Mouse (Mus musculus) brown adipose tissue, adult 24 weeks (tissue): ENCODE data around the gene Rtn4r. TPM values are rescaled to one million over a fixed set of nuclear protein-coding genes. Genes with fewer than 3 reads are reported as not detected.

ENCODE experiments used
- H3K27ac ChIP-seq: fragments of 200-500 bp; replicated peaks from 2 replicates; pipeline ENCODE4 v1.5.1; 2012; ENCODE audit warnings: low read depth, mild to moderate bottlenecking, low read length
- H3K4me1 ChIP-seq: fragments of 200-500 bp; 2 replicates; pipeline ENCODE4 v1.6.1; 2012; ENCODE audit warnings: low read length, mixed read lengths; ENCODE audit not compliant: control insufficient read depth, insufficient read depth, insufficient read length
- H3K4me3 ChIP-seq: fragments of 200-500 bp; 2 replicates; pipeline ENCODE4 v1.5.1; 2012; ENCODE audit warnings: low read depth, mild to moderate bottlenecking, low read length, moderate library complexity; ENCODE audit not compliant: insufficient read depth
- polyA plus RNA-seq: library from polyadenylated mRNA; stranded (reverse); fragments of >200 nt; gene quantifications from 2 replicates; pipeline ENCODE4 v1.2.4, GENCODE M21; 2012; ENCODE audit not compliant: missing spikeins, insufficient read depth, insufficient read length

Rtn4r gene
- polyA plus RNA-seq, 1 experiment: not detected

GRCm38 (mm10) chr16:18159255-18159654, 31.8 kb downstream of the Rtn4r start:
- Histone ChIP-seq H3K4me3 (no peak overlapping the region), H3K4me1 (no peaks in the 10 kb centered on the region)

GRCm38 (mm10) chr16:18159778-18160177, 32.3 kb downstream of the Rtn4r start:
- Histone ChIP-seq H3K27ac (no peak overlapping the region), H3K4me3 (no peak overlapping the region), H3K4me1 (no peaks in the 10 kb centered on the region)

More at GRCm38 (mm10) chr16:18159255-18159654, 31.8 kb downstream of the Rtn4r start:
- no peak overlapping the region for H3K27ac ChIP-seq

- no peak overlapping the region for H3K4me3 ChIP-seq
- H3K4me1 ChIP-seq: no peaks in the 10 kb centered on the region
- no peak overlapping the region for H3K27ac ChIP-seq
Observed at GRCm38 (mm10) chr16:18160514-18160913, 33.1 kb downstream of the Rtn4r start.

- Histone ChIP-seq H3K27ac (no peak overlapping the region), H3K4me1 (no peaks in the 10 kb centered on the region), H3K4me3 (no peak overlapping the region)
Observed at GRCm38 (mm10) chr16:18161190-18161589, 33.7 kb downstream of the Rtn4r start.

- no peak overlapping the region for H3K27ac ChIP-seq
- H3K4me1 ChIP-seq: peaks cover 4% of the 10 kb centered on the region
- no peak overlapping the region for H3K4me3 ChIP-seq
Observed at GRCm38 (mm10) chr16:18164642-18165238, 37.3 kb downstream of the Rtn4r start.

GRCm38 (mm10) chr16:18166613-18167190, 39.3 kb downstream of the Rtn4r start:
- Histone ChIP-seq H3K27ac (no peak overlapping the region), H3K4me1 (peaks cover 4% of the 10 kb centered on the region), H3K4me3 (no peak overlapping the region)

GRCm38 (mm10) chr16:18169156-18169555, 41.7 kb downstream of the Rtn4r start:
- H3K27ac ChIP-seq: no peak overlapping the region

GRCm38 (mm10) chr16:18169776-18170175, 42.3 kb downstream of the Rtn4r start:
- peaks cover 4% of the 10 kb centered on the region for H3K4me1 ChIP-seq
- H3K27ac ChIP-seq: no peak overlapping the region

More at GRCm38 (mm10) chr16:18169156-18169555, 41.7 kb downstream of the Rtn4r start:
- peaks cover 4% of the 10 kb centered on the region for H3K4me1 ChIP-seq
- H3K4me3 ChIP-seq: no peak overlapping the region

GRCm38 (mm10) chr16:18172266-18172855, 44.9 kb downstream of the Rtn4r start:
- Histone ChIP-seq H3K4me1 (no peaks in the 10 kb centered on the region), H3K4me3 (no peak overlapping the region), H3K27ac (no peak overlapping the region)

More at GRCm38 (mm10) chr16:18169776-18170175, 42.3 kb downstream of the Rtn4r start:
- no peak overlapping the region for H3K4me3 ChIP-seq

- Histone ChIP-seq H3K27ac (no peak overlapping the region), H3K4me3 (no peak overlapping the region), H3K4me1 (no peaks in the 10 kb centered on the region)
Observed at GRCm38 (mm10) chr16:18173231-18173630, 45.8 kb downstream of the Rtn4r start.

GRCm38 (mm10) chr16:18173788-18174187, 46.3 kb downstream of the Rtn4r start:
- H3K4me3 ChIP-seq: no peak overlapping the region
- no peak overlapping the region for H3K27ac ChIP-seq
- H3K4me1 ChIP-seq: no peaks in the 10 kb centered on the region

GRCm38 (mm10) chr16:18175817-18176541, 48.5 kb downstream of the Rtn4r start:
- Histone ChIP-seq H3K27ac (no peak overlapping the region), H3K4me3 (no peak overlapping the region), H3K4me1 (no peaks in the 10 kb centered on the region)

- no peak overlapping the region for H3K27ac ChIP-seq
- no peaks in the 10 kb centered on the region for H3K4me1 ChIP-seq
- H3K4me3 ChIP-seq: no peak overlapping the region
Observed at GRCm38 (mm10) chr16:18176758-18177157, 49.3 kb downstream of the Rtn4r start.

- Histone ChIP-seq H3K4me1 (no peaks in the 10 kb centered on the region), H3K4me3 (no peak overlapping the region), H3K27ac (no peak overlapping the region)
Observed at GRCm38 (mm10) chr16:18179591-18179990, 52.1 kb downstream of the Rtn4r start.

- Histone ChIP-seq H3K4me3 (no peak overlapping the region), H3K4me1 (no peaks in the 10 kb centered on the region), H3K27ac (no peak overlapping the region)
Observed at GRCm38 (mm10) chr16:18181398-18181797, 54.0 kb downstream of the Rtn4r start.
